ENCODE assay signal across 19 mouse cellular contexts in genomic region chr17:8813773-8814491, GRCm38 (mm10).
DNase-seq lines count a peak whose midpoint lies in the region; ATAC-seq and TF ChIP-seq lines count a peak whose summit lies in the region.
"Had no signal": no experiment of that assay in that cellular context is flagged by ENCODE, and none has a peak within 500 bp of the region (broad histone marks: within the 10 kb centered on the region; RNA-seq: fewer than 3 reads in every experiment).

No protein-coding gene starts in this region.

- H3K36me3 ChIP-seq in megakaryocyte, embryonic 14.5 days (replicated peaks; ENCODE audit: low read length): no peaks in the 10 kb centered on the region
- H3K36me3 ChIP-seq: forebrain, embryonic 12.5 days; heart, embryonic 13.5 days; limb, embryonic 15.5 days; midbrain, embryonic 12.5 days; neural tube, embryonic 13.5 days had no signal

- ATAC-seq in megakaryocyte, adult 5-6 weeks (ENCODE audit: poor library complexity, severe bottlenecking): no peak
- ATAC-seq: hindbrain, embryonic 16.5 days; intestine, embryonic 16.5 days; liver, postnatal 0 days had no signal

- no peak for TF ChIP-seq CTCF in gastrocnemius, adult 2 months (IDR thresholded peaks at IDR 0.05)

- no peak overlapping the region for H3K4me3 ChIP-seq in gastrocnemius, adult 2 months
- peak overlapping the region; percentile 65 for H3K4me3 ChIP-seq in megakaryocyte, embryonic 14.5 days (replicated peaks)
- H3K4me3 ChIP-seq: forebrain, embryonic 12.5 days; heart, embryonic 13.5 days; limb, embryonic 15.5 days; midbrain, embryonic 12.5 days; neural tube, embryonic 13.5 days had no signal

- peak; percentile 25 for DNase-seq in gastrocnemius, adult 2 months
- DNase-seq in gastrocnemius, adult 18-20 months (ENCODE audit: low spot score): no peak
- DNase-seq in kidney, adult 9 months: peak; percentile 22
- DNase-seq in kidney, adult 8-10 months: no peak
- no peak for DNase-seq in ovary, postnatal 36 days (ENCODE audit: low spot score)
- DNase-seq: cerebellum, adult 8-10 months; gastrocnemius, postnatal 10 days; liver, postnatal 0 days; lung, postnatal 4 days; thymus, postnatal 36 days had no signal

- H3K27me3 ChIP-seq in megakaryocyte, embryonic 14.5 days (replicated peaks): peaks cover 11% of the 10 kb centered on the region
- H3K27me3 ChIP-seq: forebrain, embryonic 12.5 days; midbrain, embryonic 12.5 days; neural tube, embryonic 13.5 days had no signal

- no peaks in the 10 kb centered on the region for H3K9me3 ChIP-seq in megakaryocyte, embryonic 14.5 days
- H3K9me3 ChIP-seq: forebrain, embryonic 12.5 days; heart, embryonic 13.5 days; limb, embryonic 15.5 days; midbrain, embryonic 12.5 days; neural tube, embryonic 13.5 days had no signal

- intact Hi-C loops in gastrocnemius, adult 2 months (cut with DNase I): no loop called here

- H3K27ac ChIP-seq in gastrocnemius, adult 2 months: no peak overlapping the region
- H3K27ac ChIP-seq: forebrain, embryonic 12.5 days; heart, embryonic 13.5 days; limb, embryonic 15.5 days; midbrain, embryonic 12.5 days; neural tube, embryonic 13.5 days had no signal

- H3K4me1 ChIP-seq in megakaryocyte, embryonic 14.5 days: peaks cover 50% of the 10 kb centered on the region

Comparison
In these comparisons a context has a peak if more than half of its experiments do, and no peak if none do; other contexts are left out.
1. DNase-seq: peak in gastrocnemius, adult 2 months (single experiment) and kidney, adult 9 months (single experiment); none in gastrocnemius, adult 18-20 months (single experiment), kidney, adult 8-10 months (0 of 2) and ovary, postnatal 36 days (single experiment).